Mouse (Mus musculus): ENCODE data around the gene Ddx46. TPM values are rescaled to one million over a fixed set of nuclear protein-coding genes. Genes with fewer than 3 reads are reported as not detected.

Gene Ddx46
- total RNA-seq, 1 experiment from 2014 or later: 48.2 TPM

GRCm38 (mm10) chr13:55721516-55721915 lies 86.7 kb downstream of the Ddx46 start:
- DNase-seq: no peak

GRCm38 (mm10) chr13:55721995-55722394 lies 87.2 kb downstream of the Ddx46 start:
- no peak for DNase-seq

- DNase-seq: no peak
Observed at GRCm38 (mm10) chr13:55726598-55727119, 91.8 kb downstream of the Ddx46 start.

GRCm38 (mm10) chr13:55727120-55727838 lies 92.5 kb downstream of the Ddx46 start, which contains the start of gene Pcbd2:
TSS of gene Pcbd2 (plus strand) at chr13:55727368.
- DNase-seq: peak; percentile 91

GRCm38 (mm10) chr13:55727839-55728238 lies 93.0 kb downstream of the Ddx46 start:
- peak; percentile 42 for DNase-seq

- no peak for DNase-seq
Observed at GRCm38 (mm10) chr13:55730716-55731115, 95.9 kb downstream of the Ddx46 start.

Other genes starting within 250 kb of the Ddx46 start
- gene Slc34a1, start 236.8 kb upstream of the Ddx46 start, total RNA-seq (2021): not detected in 2 replicates
- gene Pfn3, start 219.8 kb upstream of the Ddx46 start, total RNA-seq (2021): not detected in 2 replicates
- 0.15 and 3.3 TPM in 2 replicates for gene F12, start 208.2 kb upstream of the Ddx46 start, total RNA-seq (2021)
- 47.9 and 62.1 TPM in 2 replicates for gene Grk6, start 190.0 kb upstream of the Ddx46 start, total RNA-seq (2021)
- gene Prr7, start 170.8 kb upstream of the Ddx46 start, total RNA-seq (2021): 3.8 and 3.9 TPM in 2 replicates
- gene Dbn1, start 146.9 kb upstream of the Ddx46 start, total RNA-seq (2021): 14.6 and 19.1 TPM in 2 replicates
- 17.6 and 18.7 TPM in 2 replicates for gene Pdlim7, start 121.4 kb upstream of the Ddx46 start, total RNA-seq (2021)
- gene Dok3, start 105.7 kb upstream of the Ddx46 start, total RNA-seq (2021): 3.4 and 4.4 TPM in 2 replicates
- 52.6 and 57.3 TPM in 2 replicates for gene Ddx41, start 98.4 kb upstream of the Ddx46 start, total RNA-seq (2021)
- gene Fam193b, start 63.9 kb upstream of the Ddx46 start, total RNA-seq (2021): 75.2 and 75.3 TPM in 2 replicates
- 144 and 170 TPM in 2 replicates for gene Tmed9, start 61.3 kb upstream of the Ddx46 start, total RNA-seq (2021)
- 16.4 and 19.7 TPM in 2 replicates for gene B4galt7, start 35.1 kb upstream of the Ddx46 start, total RNA-seq (2021)
- 37.4 and 37.7 TPM in 2 replicates for gene Caml, start 12.0 kb upstream of the Ddx46 start, total RNA-seq (2021)
- 59.9 and 65.1 TPM in 2 replicates for gene B230219D22Rik, start 58.1 kb downstream of the Ddx46 start, total RNA-seq (2021)
- 58.1 and 65.7 TPM in 2 replicates for gene Txndc15, start 79.6 kb downstream of the Ddx46 start, total RNA-seq (2021)
- gene Pcbd2, start 92.3 kb downstream of the Ddx46 start, total RNA-seq (2021): 62.0 and 83.2 TPM in 2 replicates
- gene Catsper3, start 149.5 kb downstream of the Ddx46 start, total RNA-seq (2021): 0.30 TPM in 1 of 2 replicates, not detected in the other
- gene Pitx1, start 201.2 kb downstream of the Ddx46 start, total RNA-seq (2021): not detected in 2 replicates

Measured in adrenal gland, postnatal 25 days (tissue).